Mouse (Mus musculus): ENCODE measurements at regions not wholly inside any gene's neighbourhood (a gene's known extent, or its start where the extent isn't known, plus 50 kb on each side); places are given as distances from the start of the nearest gene placed in this dataset.

- no peaks in the 10 kb centered on the region for H3K9me3 ChIP-seq
- H3K4me2 ChIP-seq: no peak overlapping the region
- ATAC-seq (replicated peaks): no peak
- H3K27me3 ChIP-seq (replicated peaks): no peaks in the 10 kb centered on the region
- H3K9ac ChIP-seq: no peak overlapping the region
- H3K4me1 ChIP-seq: no peaks in the 10 kb centered on the region
- H3K36me3 ChIP-seq (replicated peaks): no peaks in the 10 kb centered on the region
- no peak overlapping the region for H3K4me3 ChIP-seq
- WGBS: 54% methylated on average over 13 of the region's 13 CpGs
- no peak overlapping the region for H3K27ac ChIP-seq
Measured at GRCm38 (mm10) chr10:110587529-110587928, 131.5 kb upstream of the Nav3 start.

DNA sequence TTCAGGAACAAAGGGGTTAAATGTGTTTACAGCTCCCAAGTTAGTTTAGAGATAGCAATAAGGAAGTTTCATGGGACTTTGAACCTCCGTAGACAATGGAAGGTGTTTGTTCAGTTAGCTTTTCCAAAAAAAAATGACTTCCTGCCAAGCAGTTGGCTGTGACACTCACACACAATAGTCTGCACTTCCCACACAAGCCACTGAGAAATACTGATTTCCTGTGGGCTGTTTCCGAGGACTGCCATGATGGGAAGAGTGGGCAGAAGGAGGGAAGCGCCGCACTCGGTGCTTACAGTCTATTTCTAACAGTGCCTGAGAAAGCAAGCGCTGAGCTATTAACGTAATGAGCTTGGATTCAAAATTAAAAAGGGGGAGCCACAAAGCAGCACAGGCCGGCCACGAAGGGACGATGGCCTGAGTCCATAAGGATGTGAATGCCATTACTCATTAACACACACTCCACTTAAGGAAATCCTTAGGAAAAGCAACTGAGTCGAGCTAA, 144.4 kb upstream of the Nav3 start:
- no peaks in the 10 kb centered on the region for H3K36me3 ChIP-seq (replicated peaks)
- no peak overlapping the region for H3K4me3 ChIP-seq
- no peak overlapping the region for H3K9ac ChIP-seq
- H3K27ac ChIP-seq: no peak overlapping the region
- no peak overlapping the region for H3K4me2 ChIP-seq
- no peak for ATAC-seq (replicated peaks)
- no peaks in the 10 kb centered on the region for H3K27me3 ChIP-seq (replicated peaks)
- WGBS: 80% methylated on average over 11 of the region's 11 CpGs
- no peaks in the 10 kb centered on the region for H3K4me1 ChIP-seq
- no peaks in the 10 kb centered on the region for H3K9me3 ChIP-seq

DNA sequence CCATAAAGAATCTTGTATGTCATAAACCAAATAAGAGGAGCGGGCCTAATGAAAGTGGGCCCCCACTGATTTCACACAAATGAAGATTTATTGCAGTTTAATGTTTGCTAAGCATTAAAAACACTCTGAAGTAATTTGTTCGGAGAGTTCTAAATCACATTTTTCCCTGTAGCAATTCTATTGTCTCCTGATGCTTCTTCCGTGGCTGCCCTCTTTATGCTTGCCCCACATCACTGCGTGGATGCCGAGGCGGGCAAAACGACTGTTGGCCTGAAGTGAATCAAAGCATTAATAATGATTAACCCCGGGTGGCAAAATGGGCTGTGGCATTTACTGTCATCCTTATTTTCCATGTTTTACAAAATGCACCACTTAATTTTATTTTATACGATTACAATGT, 134.9 kb upstream of the E2f7 start:
- H3K27ac ChIP-seq: no peak overlapping the region
- ATAC-seq (replicated peaks): no peak
- H3K4me3 ChIP-seq: no peak overlapping the region
- WGBS: 58% methylated on average over 9 of the region's 9 CpGs
- no peaks in the 10 kb centered on the region for H3K36me3 ChIP-seq (replicated peaks)
- no peaks in the 10 kb centered on the region for H3K9me3 ChIP-seq
- no peaks in the 10 kb centered on the region for H3K4me1 ChIP-seq
- H3K27me3 ChIP-seq (replicated peaks): no peaks in the 10 kb centered on the region
- no peak overlapping the region for H3K4me2 ChIP-seq
- no peak overlapping the region for H3K9ac ChIP-seq

DNA sequence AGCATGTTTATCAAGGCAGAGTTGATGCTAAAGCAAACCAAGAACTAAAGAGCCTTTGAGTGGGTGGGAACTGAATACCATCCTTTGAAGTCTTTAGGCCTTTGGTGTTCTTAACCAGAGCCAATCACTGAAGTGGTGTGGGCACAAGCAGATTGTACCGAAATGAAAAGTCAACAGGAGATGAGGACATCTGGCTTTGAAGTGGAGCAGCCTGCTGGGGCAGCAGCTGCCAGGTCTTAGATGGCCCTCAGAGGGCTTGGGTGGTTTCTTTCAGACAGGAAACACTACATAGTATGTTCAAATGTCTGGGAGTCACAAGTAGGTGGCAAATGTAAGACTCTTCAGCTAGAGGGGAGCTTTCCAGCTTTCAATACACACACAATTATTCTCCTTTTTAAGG, 128.2 kb upstream of the E2f7 start:
- 13% methylated on average over 1 of the region's 1 CpGs for WGBS
- no peak for ATAC-seq (replicated peaks)

GRCm38 (mm10) chr10:110619193-110619592, 126.0 kb upstream of the E2f7 start:
- ATAC-seq (replicated peaks): no peak
- 93% methylated on average over 7 of the region's 7 CpGs for WGBS
- Histone ChIP-seq H3K4me2 (no peak overlapping the region), H3K9ac (no peak overlapping the region), H3K9me3 (no peaks in the 10 kb centered on the region), H3K4me3 (no peak overlapping the region), H3K27ac (no peak overlapping the region), H3K4me1 (no peaks in the 10 kb centered on the region), H3K27me3 (replicated peaks) (no peaks in the 10 kb centered on the region), H3K36me3 (replicated peaks) (no peaks in the 10 kb centered on the region)

More for the DNA sequence above, 128.2 kb upstream of the E2f7 start:
- no peaks in the 10 kb centered on the region for H3K36me3 ChIP-seq (replicated peaks)
- no peak overlapping the region for H3K27ac ChIP-seq
- no peak overlapping the region for H3K4me2 ChIP-seq
- no peak overlapping the region for H3K9ac ChIP-seq
- no peak overlapping the region for H3K4me3 ChIP-seq
- H3K4me1 ChIP-seq: no peaks in the 10 kb centered on the region
- H3K27me3 ChIP-seq (replicated peaks): no peaks in the 10 kb centered on the region
- no peaks in the 10 kb centered on the region for H3K9me3 ChIP-seq

DNA sequence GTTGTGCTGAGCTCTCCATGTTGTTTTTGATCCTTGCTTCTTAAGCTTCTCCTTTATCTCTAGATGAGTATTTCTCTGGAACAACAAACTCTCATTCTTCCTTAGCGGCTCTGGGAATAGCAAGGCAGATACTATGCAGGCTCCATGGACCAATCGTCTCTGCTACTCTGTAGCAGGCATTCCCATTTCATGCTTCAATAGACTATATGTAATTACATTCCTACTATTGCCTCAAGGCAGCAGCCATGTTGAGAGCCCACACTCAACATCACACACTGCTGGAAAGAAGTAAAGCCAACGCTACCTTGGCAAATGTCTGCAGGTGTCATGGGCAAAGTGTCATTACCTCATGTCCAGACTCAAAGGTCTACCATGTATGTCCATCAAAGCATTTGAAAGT, 119.6 kb upstream of the E2f7 start:
- Histone ChIP-seq H3K4me3 (no peak overlapping the region), H3K4me1 (no peaks in the 10 kb centered on the region), H3K27me3 (replicated peaks) (no peaks in the 10 kb centered on the region), H3K4me2 (no peak overlapping the region), H3K9me3 (no peaks in the 10 kb centered on the region), H3K9ac (no peak overlapping the region), H3K27ac (no peak overlapping the region), H3K36me3 (replicated peaks) (no peaks in the 10 kb centered on the region)
- ATAC-seq (replicated peaks): no peak
- 87% methylated on average over 3 of the region's 3 CpGs for WGBS

- Histone ChIP-seq H3K36me3 (replicated peaks) (no peaks in the 10 kb centered on the region), H3K4me2 (no peak overlapping the region), H3K4me3 (no peak overlapping the region), H3K9me3 (no peaks in the 10 kb centered on the region), H3K27me3 (replicated peaks) (no peaks in the 10 kb centered on the region), H3K9ac (no peak overlapping the region), H3K27ac (no peak overlapping the region), H3K4me1 (no peaks in the 10 kb centered on the region)
- ATAC-seq (replicated peaks): no peak
- 16% methylated on average over 10 of the region's 10 CpGs for WGBS
Measured at GRCm38 (mm10) chr10:110640406-110640805, 104.8 kb upstream of the E2f7 start.

DNA sequence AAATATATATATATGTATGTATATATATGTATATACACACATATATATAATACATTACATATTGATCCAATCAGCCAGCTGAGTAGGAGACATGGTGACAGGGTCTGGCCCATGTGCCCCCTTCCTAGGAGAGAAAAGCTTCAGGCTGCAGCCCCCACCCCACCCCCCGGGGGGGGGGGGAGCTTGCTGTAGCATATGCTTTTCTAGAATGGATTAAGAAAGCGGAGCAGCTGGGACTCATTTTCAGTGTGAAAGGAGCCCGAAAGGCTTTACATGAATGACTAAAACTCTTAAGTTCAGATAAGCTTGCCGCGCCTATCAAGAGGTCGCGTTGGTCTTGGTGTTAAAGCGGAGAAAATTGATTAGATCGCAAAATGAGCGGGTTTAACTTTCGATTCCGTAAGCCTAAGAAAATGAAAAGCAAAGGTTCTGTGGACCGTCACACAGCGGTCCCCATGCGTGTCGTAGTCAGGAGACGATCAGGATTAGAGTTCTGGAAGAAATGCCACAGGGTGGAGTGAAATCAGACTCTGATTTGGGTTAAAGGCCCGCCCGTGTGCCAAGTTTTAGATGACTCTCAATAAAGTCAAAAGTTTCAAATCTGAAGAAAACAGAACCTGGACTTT, 103.1 kb upstream of the E2f7 start:
- Histone ChIP-seq H3K4me1 (no peaks in the 10 kb centered on the region), H3K9ac (no peak overlapping the region), H3K36me3 (replicated peaks) (no peaks in the 10 kb centered on the region), H3K27ac (no peak overlapping the region), H3K27me3 (replicated peaks) (no peaks in the 10 kb centered on the region), H3K4me3 (no peak overlapping the region), H3K4me2 (no peak overlapping the region), H3K9me3 (no peaks in the 10 kb centered on the region)
- WGBS: 38% methylated on average over 19 of the region's 19 CpGs
- peak; percentile 71; the same call in 1 of the 2 replicates for ATAC-seq (replicated peaks)

- Histone ChIP-seq H3K4me1 (no peaks in the 10 kb centered on the region; the same call in 1 of the 2 replicates), H3K27me3 (replicated peaks) (no peaks in the 10 kb centered on the region), H3K27ac (no peak overlapping the region), H3K9ac (no peak overlapping the region), H3K9me3 (no peaks in the 10 kb centered on the region), H3K36me3 (replicated peaks) (no peaks in the 10 kb centered on the region), H3K4me2 (no peak overlapping the region), H3K4me3 (no peak overlapping the region)
- WGBS: 65% methylated on average over 7 of the region's 7 CpGs
- ATAC-seq (replicated peaks): no peak
Measured at GRCm38 (mm10) chr10:110647603-110648002, 97.6 kb upstream of the E2f7 start.

- H3K27me3 ChIP-seq (replicated peaks): no peaks in the 10 kb centered on the region
Measured at GRCm38 (mm10) chr10:110650107-110650506, 95.1 kb upstream of the E2f7 start.

GRCm38 (mm10) chr10:110650851-110651250, 94.4 kb upstream of the E2f7 start:
- ATAC-seq (replicated peaks): no peak
- H3K27ac ChIP-seq: no peak overlapping the region

More at GRCm38 (mm10) chr10:110650107-110650506, 95.1 kb upstream of the E2f7 start:
- ATAC-seq (replicated peaks): no peak
- H3K36me3 ChIP-seq (replicated peaks): no peaks in the 10 kb centered on the region
- H3K4me2 ChIP-seq: no peak overlapping the region
- H3K4me1 ChIP-seq: no peaks in the 10 kb centered on the region; the same call in 1 of the 2 replicates
- 70% methylated on average over 6 of the region's 6 CpGs for WGBS
- H3K4me3 ChIP-seq: no peak overlapping the region
- H3K9me3 ChIP-seq: no peaks in the 10 kb centered on the region
- no peak overlapping the region for H3K9ac ChIP-seq
- no peak overlapping the region for H3K27ac ChIP-seq

DNA sequence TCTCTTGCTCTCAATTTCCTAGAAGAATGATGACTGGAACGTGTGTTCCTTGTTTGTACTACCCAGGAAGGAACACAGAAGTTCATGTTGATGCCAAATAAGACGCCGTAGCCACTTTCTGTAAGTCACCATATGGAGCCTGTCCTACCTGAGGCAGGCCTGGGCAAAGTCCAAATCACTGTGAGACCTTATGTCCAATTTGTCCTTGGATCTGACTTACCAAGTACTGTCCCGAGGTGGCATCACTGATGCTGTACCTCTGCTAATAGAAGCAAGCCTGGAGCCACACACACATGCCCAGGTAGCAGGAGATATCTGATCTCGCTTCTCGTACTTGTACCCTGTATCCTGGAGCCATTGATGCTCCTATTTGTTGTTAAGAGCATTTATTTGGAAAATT, 91.2 kb upstream of the E2f7 start:
- 85% methylated on average over 6 of the region's 6 CpGs for WGBS
- H3K4me1 ChIP-seq: no peaks in the 10 kb centered on the region
- ATAC-seq (replicated peaks): no peak

More at GRCm38 (mm10) chr10:110650851-110651250, 94.4 kb upstream of the E2f7 start:
- H3K27me3 ChIP-seq (replicated peaks): no peaks in the 10 kb centered on the region
- no peaks in the 10 kb centered on the region; the same call in 1 of the 2 replicates for H3K4me1 ChIP-seq
- no peaks in the 10 kb centered on the region for H3K9me3 ChIP-seq
- H3K4me2 ChIP-seq: no peak overlapping the region
- no peak overlapping the region for H3K9ac ChIP-seq
- no peaks in the 10 kb centered on the region for H3K36me3 ChIP-seq (replicated peaks)
- H3K4me3 ChIP-seq: no peak overlapping the region

DNA sequence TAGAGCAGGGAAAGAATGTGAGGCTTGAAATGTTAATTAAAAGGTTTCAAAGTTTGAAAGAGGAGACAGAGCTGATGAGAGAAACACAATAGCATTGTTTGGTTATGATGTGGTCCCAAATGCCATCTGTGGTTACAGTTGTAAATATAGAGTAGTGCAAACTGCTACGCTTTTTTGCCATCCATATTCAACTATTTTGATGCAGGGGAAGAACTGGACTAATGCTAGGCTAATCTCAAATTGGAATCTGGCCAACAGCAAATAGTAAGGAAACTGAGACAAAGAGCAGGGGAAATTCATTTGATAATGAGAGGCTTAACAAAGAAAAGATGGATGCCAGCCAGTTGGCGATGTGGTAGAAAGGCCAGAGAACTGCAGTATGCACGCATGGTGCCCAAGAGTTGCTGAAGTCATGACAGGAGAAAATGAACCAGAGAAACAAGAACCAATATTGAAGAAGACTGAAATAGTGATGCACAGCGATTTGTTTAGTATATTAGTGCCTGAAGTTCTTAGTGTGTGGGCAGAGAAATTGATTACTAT, 87.0 kb upstream of the E2f7 start:
- Histone ChIP-seq H3K9me3 (no peaks in the 10 kb centered on the region), H3K9ac (no peak overlapping the region), H3K4me3 (no peak overlapping the region), H3K4me1 (no peaks in the 10 kb centered on the region), H3K36me3 (replicated peaks) (no peaks in the 10 kb centered on the region), H3K27ac (no peak overlapping the region), H3K27me3 (replicated peaks) (no peaks in the 10 kb centered on the region), H3K4me2 (no peak overlapping the region)
- 71% methylated on average over 4 of the region's 4 CpGs for WGBS
- ATAC-seq (replicated peaks): no peak

More for the DNA sequence above, 91.2 kb upstream of the E2f7 start:
- no peak overlapping the region for H3K4me2 ChIP-seq
- H3K36me3 ChIP-seq (replicated peaks): no peaks in the 10 kb centered on the region
- H3K27ac ChIP-seq: no peak overlapping the region
- H3K4me3 ChIP-seq: no peak overlapping the region
- no peaks in the 10 kb centered on the region for H3K27me3 ChIP-seq (replicated peaks)
- H3K9ac ChIP-seq: no peak overlapping the region
- H3K9me3 ChIP-seq: no peaks in the 10 kb centered on the region

All from midbrain, embryonic 15.5 days (tissue).